Mouse (Mus musculus): Measurements from ENCODE around the gene Mrtfa. TPM values are rescaled to one million over a fixed set of nuclear protein-coding genes. Genes with fewer than 3 reads are reported as not detected.

The Mrtfa gene
- polyA plus RNA-seq, 2 experiments, result 3.4 to 4.8 TPM

DNA sequence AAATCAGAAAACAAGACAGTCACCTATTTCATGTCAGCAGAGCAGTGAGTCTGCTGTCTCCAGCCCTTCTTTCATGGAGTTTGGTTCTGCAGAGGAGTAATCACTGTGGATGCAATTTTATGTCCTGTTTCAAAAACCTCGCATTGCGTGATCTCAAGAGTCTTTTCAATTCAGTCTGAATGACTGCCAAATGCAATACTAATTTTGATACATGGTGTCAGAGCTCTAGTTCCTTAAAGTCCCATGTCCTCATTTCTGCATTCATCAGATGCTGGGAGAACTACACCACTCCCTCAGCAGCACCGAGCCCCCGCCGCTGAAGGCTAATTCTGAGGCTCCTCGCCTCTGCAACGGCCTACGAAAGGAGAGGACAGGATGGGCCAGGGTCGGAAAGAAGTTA is 166.7 kb downstream of the Mrtfa start:
- ATAC-seq (ENCODE audit: insufficient read depth) (no peak), DNase-seq (ENCODE audit: low read depth in 3 of 3, low spot score in 3 of 3) (no peak)
- 85% methylated on average over 9 of the region's 9 CpGs for WGBS (ENCODE audit: insufficient replicate concordance)
- TF ChIP-seq EP300 (IDR thresholded peaks at IDR 0.05; ENCODE audit: low read depth) (no peak), CTCF (IDR thresholded peaks at IDR 0.05; ENCODE audit: low read depth) (no peak)
- H3K36me3 ChIP-seq (replicated peaks; ENCODE audit: control insufficient read depth, insufficient read depth, low read depth), result no peaks in the 10 kb centered on the region
- no peaks in the 10 kb centered on the region for H3K9me3 ChIP-seq (ENCODE audit: control insufficient read depth, low read length)
- H3K27me3 ChIP-seq (ENCODE audit: control insufficient read depth, insufficient read depth, low read length), result no peaks in the 10 kb centered on the region
- H3K4me1 ChIP-seq (replicated peaks; ENCODE audit: control insufficient read depth in 2 of 2, insufficient read depth in 2 of 2, low read length in 1 of 2), result peaks cover 0 to 21% of the 10 kb centered on the region in 2 experiments; a peak in 2 of 4 replicates
- no peak overlapping the region for H3K4me2 ChIP-seq (ENCODE audit: low read depth)
- H3K4me3 ChIP-seq (ENCODE audit: insufficient read depth in 1 of 2, low read depth in 2 of 2, low read length in 2 of 2), result no peak overlapping the region
- no peak overlapping the region for H3K27ac ChIP-seq
- H3K9ac ChIP-seq (replicated peaks), result no peak overlapping the region

DNA sequence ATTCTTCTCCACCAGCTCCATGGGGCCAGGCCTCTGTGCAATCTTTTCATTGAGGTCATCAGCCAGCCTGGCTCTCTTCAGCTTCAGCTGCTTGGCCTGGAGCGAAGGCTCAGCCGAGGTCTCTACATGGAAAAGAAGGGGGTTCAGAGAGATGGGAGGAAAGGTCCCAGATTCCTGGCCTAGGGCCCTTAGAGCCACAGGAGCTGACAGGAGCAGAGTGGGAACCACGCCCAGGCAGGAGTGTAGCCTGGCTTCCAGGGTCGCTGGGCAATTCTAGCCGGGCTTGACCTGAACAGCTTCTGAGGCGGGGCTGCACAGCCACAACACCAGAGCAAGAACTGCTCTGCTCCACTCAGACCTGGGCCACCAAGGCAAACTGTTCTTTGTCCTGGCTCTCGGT is 168.1 kb downstream of the Mrtfa start:
- DNase-seq (ENCODE audit: low read depth in 3 of 3, low spot score in 3 of 3) (no peak), ATAC-seq (ENCODE audit: insufficient read depth) (no peak)
- no peak overlapping the region for H3K27ac ChIP-seq
- no peaks in the 10 kb centered on the region for H3K9me3 ChIP-seq (ENCODE audit: control insufficient read depth, low read length)
- peaks cover 0 to 15% of the 10 kb centered on the region in 2 experiments; a peak in 2 of 4 replicates for H3K4me1 ChIP-seq (replicated peaks; ENCODE audit: control insufficient read depth in 2 of 2, insufficient read depth in 2 of 2, low read length in 1 of 2)
- no peaks in the 10 kb centered on the region for H3K36me3 ChIP-seq (replicated peaks; ENCODE audit: control insufficient read depth, insufficient read depth, low read depth)
- no peaks in the 10 kb centered on the region for H3K27me3 ChIP-seq (ENCODE audit: control insufficient read depth, insufficient read depth, low read length)
- TF ChIP-seq EP300 (IDR thresholded peaks at IDR 0.05; ENCODE audit: low read depth) (no peak), CTCF (IDR thresholded peaks at IDR 0.05; ENCODE audit: low read depth) (no peak)
- no peak overlapping the region for H3K9ac ChIP-seq (replicated peaks)
- WGBS (ENCODE audit: insufficient replicate concordance), result 66% methylated on average over 7 of the region's 7 CpGs
- H3K4me2 ChIP-seq (ENCODE audit: low read depth), result no peak overlapping the region
- no peak overlapping the region for H3K4me3 ChIP-seq (ENCODE audit: insufficient read depth in 1 of 2, low read depth in 2 of 2, low read length in 2 of 2)

DNA sequence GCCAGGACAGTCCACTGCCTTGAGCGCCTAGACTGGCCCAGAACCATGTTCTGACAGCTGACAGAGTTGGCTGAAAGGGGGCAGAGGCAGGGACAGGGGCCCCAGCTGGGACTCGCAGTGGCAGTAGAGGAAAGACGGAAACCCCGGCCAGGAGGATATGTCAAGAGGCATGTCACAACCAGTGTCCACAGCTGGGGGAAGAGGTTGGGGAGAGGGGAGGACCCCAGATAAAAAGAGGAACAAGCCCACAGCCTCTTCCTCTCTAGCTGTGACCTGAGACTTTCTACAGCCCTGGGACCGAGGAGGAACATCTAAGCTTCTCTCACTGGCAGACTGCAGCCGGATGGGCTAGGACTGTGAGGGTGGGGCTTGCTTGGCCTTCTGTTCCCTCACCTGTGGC is 169.2 kb downstream of the Mrtfa start:
- Histone ChIP-seq H3K27ac (no peak overlapping the region), H3K36me3 (replicated peaks; ENCODE audit: control insufficient read depth, insufficient read depth, low read depth) (no peaks in the 10 kb centered on the region), H3K9ac (replicated peaks) (no peak overlapping the region), H3K4me2 (ENCODE audit: low read depth) (no peak overlapping the region), H3K4me1 (replicated peaks; ENCODE audit: control insufficient read depth in 2 of 2, insufficient read depth in 2 of 2, low read length in 1 of 2) (peaks cover 0 to 7% of the 10 kb centered on the region in 2 experiments; a peak in 2 of 4 replicates), H3K9me3 (ENCODE audit: control insufficient read depth, low read length) (no peaks in the 10 kb centered on the region), H3K27me3 (ENCODE audit: control insufficient read depth, insufficient read depth, low read length) (no peaks in the 10 kb centered on the region), H3K4me3 (ENCODE audit: insufficient read depth in 1 of 2, low read depth in 2 of 2, low read length in 2 of 2) (no peak overlapping the region)
- WGBS (ENCODE audit: insufficient replicate concordance), result 25% methylated on average over 6 of the region's 6 CpGs
- ATAC-seq (ENCODE audit: insufficient read depth) (peak; percentile 13; the same call in 1 of the 2 replicates), DNase-seq (ENCODE audit: low read depth in 3 of 3, low spot score in 3 of 3) (peak in 1 of 3 experiments; percentile 47)
- TF ChIP-seq CTCF (IDR thresholded peaks at IDR 0.05; ENCODE audit: low read depth) (no peak), EP300 (IDR thresholded peaks at IDR 0.05; ENCODE audit: low read depth) (no peak)

- Histone ChIP-seq H3K4me3 (ENCODE audit: insufficient read depth in 1 of 2, low read depth in 2 of 2, low read length in 2 of 2) (no peak overlapping the region), H3K27me3 (ENCODE audit: control insufficient read depth, insufficient read depth, low read length) (no peaks in the 10 kb centered on the region), H3K9me3 (ENCODE audit: control insufficient read depth, low read length) (no peaks in the 10 kb centered on the region), H3K27ac (no peak overlapping the region), H3K9ac (replicated peaks) (no peak overlapping the region), H3K4me2 (ENCODE audit: low read depth) (no peak overlapping the region), H3K4me1 (replicated peaks; ENCODE audit: control insufficient read depth in 2 of 2, insufficient read depth in 2 of 2, low read length in 1 of 2) (peaks cover 0 to 7% of the 10 kb centered on the region in 2 experiments; a peak in 2 of 4 replicates), H3K36me3 (replicated peaks; ENCODE audit: control insufficient read depth, insufficient read depth, low read depth) (no peaks in the 10 kb centered on the region)
- no peak for TF ChIP-seq EP300 (IDR thresholded peaks at IDR 0.05; ENCODE audit: low read depth)
- no peak for TF ChIP-seq CTCF (IDR thresholded peaks at IDR 0.05; ENCODE audit: low read depth)
- WGBS (ENCODE audit: insufficient replicate concordance), result 73% methylated on average over 7 of the region's 7 CpGs
- ATAC-seq (ENCODE audit: insufficient read depth), result no peak
- DNase-seq (ENCODE audit: low read depth in 3 of 3, low spot score in 3 of 3), result no peak
Observed at GRCm38 (mm10) chr15:81017308-81017707, 173.2 kb downstream of the Mrtfa start.

GRCm38 (mm10) chr15:81016488-81016887 is 174.1 kb downstream of the Mrtfa start:
- no peaks in the 10 kb centered on the region for H3K36me3 ChIP-seq (replicated peaks; ENCODE audit: control insufficient read depth, insufficient read depth, low read depth)
- no peaks in the 10 kb centered on the region for H3K4me1 ChIP-seq (replicated peaks; ENCODE audit: control insufficient read depth in 2 of 2, insufficient read depth in 2 of 2, low read length in 1 of 2)
- no peak for ATAC-seq (ENCODE audit: insufficient read depth)
- H3K4me3 ChIP-seq (ENCODE audit: insufficient read depth in 1 of 2, low read depth in 2 of 2, low read length in 2 of 2), result no peak overlapping the region
- H3K9ac ChIP-seq (replicated peaks), result no peak overlapping the region
- no peak for DNase-seq (ENCODE audit: low read depth in 3 of 3, low spot score in 3 of 3)
- TF ChIP-seq CTCF (IDR thresholded peaks at IDR 0.05; ENCODE audit: low read depth) (no peak), EP300 (IDR thresholded peaks at IDR 0.05; ENCODE audit: low read depth) (no peak)
- H3K27me3 ChIP-seq (ENCODE audit: control insufficient read depth, insufficient read depth, low read length), result no peaks in the 10 kb centered on the region
- no peak overlapping the region for H3K27ac ChIP-seq
- H3K9me3 ChIP-seq (ENCODE audit: control insufficient read depth, low read length), result no peaks in the 10 kb centered on the region
- 76% methylated on average over 10 of the region's 10 CpGs for WGBS (ENCODE audit: insufficient replicate concordance)
- H3K4me2 ChIP-seq (ENCODE audit: low read depth), result no peak overlapping the region

Measured in liver, embryonic 14.5 days (tissue).